In the genomic region with DNA sequence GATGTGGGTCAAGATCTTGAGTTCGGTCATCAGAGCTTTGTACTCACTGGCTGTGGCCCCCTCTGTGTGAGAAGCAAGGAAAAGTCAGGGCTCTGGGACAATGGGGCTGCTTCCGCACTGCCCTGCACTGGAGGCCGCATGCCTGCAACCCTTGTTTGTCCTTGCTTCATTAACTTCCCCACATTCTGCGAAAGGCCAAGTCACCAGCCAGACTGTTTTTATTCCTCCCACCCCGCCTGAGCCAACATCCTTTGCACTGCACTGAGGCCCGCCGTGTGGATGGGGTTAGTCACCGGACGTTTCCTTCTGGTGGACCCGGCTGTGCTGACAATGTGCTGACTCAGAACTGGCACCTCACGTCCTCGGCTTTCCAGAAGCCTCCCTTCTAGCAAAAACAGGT, we compare ENCODE assay signal across 8 mouse cellular contexts.
DNase-seq lines count a peak whose midpoint lies in the region; ATAC-seq and TF ChIP-seq lines count a peak whose summit lies in the region.

No protein-coding gene starts in this region.

- no peak for TF ChIP-seq POLR2A in thymus, adult 2 months (IDR thresholded peaks at IDR 0.05; ENCODE audit: control insufficient read depth, extremely low read depth, insufficient read depth, low read length, poor library complexity)

- H3K27ac ChIP-seq in intestine, embryonic 14.5 days (ENCODE audit: low read depth): no peak overlapping the region; the same call in 1 of the 2 replicates
- H3K27ac ChIP-seq in intestine, postnatal 0 days (ENCODE audit: low read depth, low read length): no peak overlapping the region
- H3K27ac ChIP-seq in lung, embryonic 16.5 days (ENCODE audit: low read length): peak overlapping the region; percentile 64
- no peak overlapping the region for H3K27ac ChIP-seq in thymus, adult 2 months (ENCODE audit: control insufficient read depth, insufficient read depth, low read length)

- no peak for TF ChIP-seq CTCF in intestine, postnatal 0 days (IDR thresholded peaks at IDR 0.05; ENCODE audit: low read depth)
- no peak for TF ChIP-seq CTCF in thymus, adult 2 months (IDR thresholded peaks at IDR 0.05; ENCODE audit: borderline replicate concordance, control insufficient read depth, extremely low read depth, insufficient read depth, low read length, poor library complexity)

- H3K36me3 ChIP-seq in intestine, embryonic 14.5 days (ENCODE audit: control insufficient read depth, insufficient read depth, low read length): no peaks in the 10 kb centered on the region
- H3K36me3 ChIP-seq in intestine, postnatal 0 days (ENCODE audit: control insufficient read depth, insufficient read depth): no peaks in the 10 kb centered on the region
- H3K36me3 ChIP-seq in lung, embryonic 16.5 days (ENCODE audit: control insufficient read depth, insufficient read depth, low read length): no peaks in the 10 kb centered on the region
- H3K36me3 ChIP-seq in thymus, adult 2 months (ENCODE audit: control insufficient read depth, insufficient read depth, low read length): no peaks in the 10 kb centered on the region

- H3K27me3 ChIP-seq in intestine, embryonic 14.5 days (replicated peaks; ENCODE audit: control insufficient read depth, insufficient read depth, low read length): no peaks in the 10 kb centered on the region
- H3K27me3 ChIP-seq in intestine, postnatal 0 days (replicated peaks; ENCODE audit: control insufficient read depth, insufficient read depth, low read length): no peaks in the 10 kb centered on the region
- H3K27me3 ChIP-seq in lung, embryonic 16.5 days (ENCODE audit: control insufficient read depth, insufficient read depth, low read depth, low read length): no peaks in the 10 kb centered on the region
- H3K27me3 ChIP-seq in thymus, adult 2 months (ENCODE audit: control insufficient read depth, insufficient read depth, low read length): no peaks in the 10 kb centered on the region

- DNase-seq in intestine, embryonic 14.5 days (ENCODE audit: low spot score): no peak
- peak; percentile 31 for DNase-seq in c-Kit-positive CD71-negative TER-119-negative erythroid progenitor cells, embryonic 14.5 days (ENCODE audit: low read depth)
- peak; percentile 30 to 36 for DNase-seq in heart, postnatal 10 days
- no peak for DNase-seq in thymus, adult 2 months
- no peak for DNase-seq in frontal cortex, postnatal 14 days (ENCODE audit: low spot score in 2 of 2)

- no peak overlapping the region for H3K4me3 ChIP-seq in intestine, embryonic 14.5 days (ENCODE audit: low read depth, low read length)
- H3K4me3 ChIP-seq in intestine, postnatal 0 days (ENCODE audit: low read depth, low read length): no peak overlapping the region
- H3K4me3 ChIP-seq in lung, embryonic 16.5 days (ENCODE audit: low read length): no peak overlapping the region
- H3K4me3 ChIP-seq in thymus, adult 2 months (ENCODE audit: control insufficient read depth, insufficient read depth, low read length): no peak overlapping the region

- H3K4me1 ChIP-seq in intestine, embryonic 14.5 days (replicated peaks; ENCODE audit: control insufficient read depth, insufficient read depth, low read length): no peaks in the 10 kb centered on the region
- no peaks in the 10 kb centered on the region for H3K4me1 ChIP-seq in intestine, postnatal 0 days (replicated peaks; ENCODE audit: control insufficient read depth, insufficient read depth, low read length)
- H3K4me1 ChIP-seq in lung, embryonic 16.5 days (replicated peaks; ENCODE audit: control insufficient read depth, insufficient read depth, low read length): no peaks in the 10 kb centered on the region
- no peaks in the 10 kb centered on the region for H3K4me1 ChIP-seq in thymus, adult 2 months (replicated peaks; ENCODE audit: control insufficient read depth, insufficient read depth, low read length)

- no peaks in the 10 kb centered on the region for H3K9me3 ChIP-seq in intestine, embryonic 14.5 days (ENCODE audit: control insufficient read depth, low read length)
- no peaks in the 10 kb centered on the region for H3K9me3 ChIP-seq in intestine, postnatal 0 days (ENCODE audit: control insufficient read depth)
- no peaks in the 10 kb centered on the region for H3K9me3 ChIP-seq in lung, embryonic 16.5 days (ENCODE audit: control insufficient read depth, low read length)

- intact Hi-C loops in heart, postnatal 10 days (cut with DNase I): loop anchor here (10.0 kb wide), 1 partner anchor 325 kb away; no protein-coding TSS in a partner anchor

- H3K4me2 ChIP-seq in intestine, embryonic 14.5 days (ENCODE audit: low read length): no peak overlapping the region
- no peak overlapping the region for H3K4me2 ChIP-seq in intestine, postnatal 0 days (replicated peaks; ENCODE audit: low read depth)
- no peak overlapping the region for H3K4me2 ChIP-seq in lung, embryonic 16.5 days (ENCODE audit: low read depth, low read length)

- H3K9ac ChIP-seq in intestine, embryonic 14.5 days (ENCODE audit: low read length): no peak overlapping the region
- no peak overlapping the region for H3K9ac ChIP-seq in intestine, postnatal 0 days (ENCODE audit: low read depth, low read length)
- no peak overlapping the region for H3K9ac ChIP-seq in lung, embryonic 16.5 days (ENCODE audit: low read length)

- ATAC-seq in intestine, embryonic 14.5 days (replicated peaks; ENCODE audit: low FRiP score, low TSS enrichment, low read depth): 0 out of 2 replicates have a peak, but pooled peaks have one; percentile 43
- ATAC-seq in intestine, postnatal 0 days: no peak
- peak; percentile 88 for ATAC-seq in lung, embryonic 16.5 days (ENCODE audit: low read depth)
- ATAC-seq in erythroblast, adult 5-6 weeks (replicated peaks; ENCODE audit: low FRiP score, poor library complexity, severe bottlenecking): no peak

- WGBS in intestine, embryonic 14.5 days: 60% methylated on average over 12 of the region's 12 CpGs
- WGBS in intestine, postnatal 0 days: 39% methylated on average over 12 of the region's 12 CpGs
- 39% methylated on average over 12 of the region's 12 CpGs for WGBS in lung, embryonic 16.5 days
- 42% methylated on average over 12 of the region's 12 CpGs for WGBS in thymus, adult 2 months

Comparison
In these comparisons a context has a peak if more than half of its experiments do, and no peak if none do; other contexts are left out.
1. ATAC-seq: peak in intestine, embryonic 14.5 days (single experiment) and lung, embryonic 16.5 days (single experiment); none in intestine, postnatal 0 days (single experiment) and erythroblast, adult 5-6 weeks (single experiment).
2. DNase-seq: peak in c-Kit-positive CD71-negative TER-119-negative erythroid progenitor cells, embryonic 14.5 days (single experiment) and heart, postnatal 10 days (2 of 2); none in intestine, embryonic 14.5 days (single experiment), thymus, adult 2 months (single experiment) and frontal cortex, postnatal 14 days (0 of 2).